Mouse (Mus musculus): ENCODE data around the gene Nup62. TPM values are rescaled to one million over a fixed set of nuclear protein-coding genes. Genes with fewer than 3 reads are reported as not detected.

The Nup62 gene
- total RNA-seq, 2 experiments from 2014 or later = 21.9 to 28.9 TPM

Small RNA genes lying within 50 kb of the gene (microRNA-seq; reads per million reads assigned to microRNA genes)
- gene Mir707 (ENCODE audit: borderline number of aligned reads in 2 of 2) = 0 reads per million in 2 experiments

Other genes with a start within 250 kb of the Nup62 start
- under 1 TPM; 0.43 to 0.78 TPM for gene Napsa, start 243.7 kb upstream of the Nup62 start, total RNA-seq (2021)
- 1 to 10 TPM; 2.0 to 2.3 TPM for gene Kcnc3, start 225.4 kb upstream of the Nup62 start, total RNA-seq (2021)
- 100 to 1,000 TPM in 1 of 2 experiments, 10 to 100 TPM in 1; 81.8 to 110 TPM for gene Myh14, start 145.2 kb upstream of the Nup62 start, total RNA-seq (2021)
- gene Izumo2, start 107.3 kb upstream of the Nup62 start, total RNA-seq (2021) = not detected
- gene Vrk3, start 67.7 kb upstream of the Nup62 start, total RNA-seq (2021) = 10 to 100 TPM; 25.3 to 26.7 TPM
- under 1 TPM; 0.06 to 0.14 TPM for gene Zfp473, start 65.0 kb upstream of the Nup62 start, total RNA-seq (2021)
- under 1 TPM; 0.89 TPM for gene Il4i1, start 299 bp downstream of the Nup62 start, total RNA-seq (2021)
- 10 to 100 TPM; 54.3 to 62.0 TPM for gene Atf5, start 570 bp downstream of the Nup62 start, total RNA-seq (2021)
- 10 to 100 TPM; 73.6 to 75.4 TPM for gene Akt1s1, start 32.9 kb downstream of the Nup62 start, total RNA-seq (2021)
- 10 to 100 TPM; 58.1 to 59.1 TPM for gene Tbc1d17, start 33.0 kb downstream of the Nup62 start, total RNA-seq (2021)
- 10 to 100 TPM; 18.6 to 21.1 TPM for gene Pnkp, start 41.1 kb downstream of the Nup62 start, total RNA-seq (2021)
- gene Ptov1, start 53.7 kb downstream of the Nup62 start, total RNA-seq (2021) = 100 to 1,000 TPM; 158 to 183 TPM
- gene Med25, start 76.6 kb downstream of the Nup62 start, total RNA-seq (2021) = 10 to 100 TPM; 76.9 to 81.1 TPM
- gene Fuz, start 80.0 kb downstream of the Nup62 start, total RNA-seq (2021) = 10 to 100 TPM; 16.9 to 17.5 TPM
- 10 to 100 TPM; 69.8 to 72.0 TPM for gene Ap2a1, start 113.4 kb downstream of the Nup62 start, total RNA-seq (2021)
- not detected for gene Tsks, start 127.1 kb downstream of the Nup62 start, total RNA-seq (2021)
- 1 to 10 TPM; 1.4 to 2.1 TPM for gene Cpt1c, start 158.8 kb downstream of the Nup62 start, total RNA-seq (2021)
- 100 to 1,000 TPM; 104 to 107 TPM for gene Prmt1, start 170.5 kb downstream of the Nup62 start, total RNA-seq (2021)
- gene Irf3, start 181.6 kb downstream of the Nup62 start, total RNA-seq (2021) = 10 to 100 TPM; 27.3 to 31.7 TPM
- 10 to 100 TPM; 10.2 to 11.2 TPM for gene Bcl2l12, start 182.6 kb downstream of the Nup62 start, total RNA-seq (2021)
- 10 to 100 TPM; 48.0 to 48.1 TPM for gene Scaf1, start 200.3 kb downstream of the Nup62 start, total RNA-seq (2021)
- 10 to 100 TPM; 45.1 to 53.3 TPM for gene Rras, start 201.9 kb downstream of the Nup62 start, total RNA-seq (2021)
- gene Prr12, start 236.8 kb downstream of the Nup62 start, total RNA-seq (2021) = 10 to 100 TPM; 23.4 to 29.4 TPM
- gene Nosip, start 246.3 kb downstream of the Nup62 start, total RNA-seq (2021) = 10 to 100 TPM; 30.3 to 32.1 TPM
- 1 to 10 TPM; 7.7 to 7.9 TPM for gene Prrg2, start 246.6 kb downstream of the Nup62 start, total RNA-seq (2021)